Mouse (Mus musculus) brain, adult 2 months (tissue): ENCODE data around the gene Kcnk3.

ENCODE experiments used
- DNase-seq: peaks from one replicate; pipeline ENCODE4 v3.0.0; 2011; ENCODE audit warnings: low read depth, low spot score

Kcnk3 gene

GRCm38 (mm10) chr5:30638041-30638440 is 50.1 kb downstream of the Kcnk3 start:
- peak; percentile 86 for DNase-seq

GRCm38 (mm10) chr5:30643477-30644179 is 55.7 kb downstream of the Kcnk3 start:
- DNase-seq, result peak; percentile 91

- no peak for DNase-seq
Measured at GRCm38 (mm10) chr5:30646036-30646435, 58.1 kb downstream of the Kcnk3 start.

- peak; percentile 33 for DNase-seq
Measured at GRCm38 (mm10) chr5:30647396-30647795, 59.4 kb downstream of the Kcnk3 start.

GRCm38 (mm10) chr5:30647815-30648560 is 60.0 kb downstream of the Kcnk3 start, which contains the start of gene Slc35f6:
Gene Slc35f6 (plus strand): TSS chr5:30647933.
- DNase-seq, result peak; percentile 92

- no peak for DNase-seq
Measured at GRCm38 (mm10) chr5:30649558-30649957, 61.6 kb downstream of the Kcnk3 start.

- peak; percentile 47 for DNase-seq
Measured at GRCm38 (mm10) chr5:30650756-30651155, 62.8 kb downstream of the Kcnk3 start.

GRCm38 (mm10) chr5:30651554-30651953 is 63.6 kb downstream of the Kcnk3 start:
- DNase-seq, result no peak

- no peak for DNase-seq
Measured at GRCm38 (mm10) chr5:30653246-30653645, 65.3 kb downstream of the Kcnk3 start.

GRCm38 (mm10) chr5:30655042-30655441 is 67.1 kb downstream of the Kcnk3 start:
- no peak for DNase-seq

GRCm38 (mm10) chr5:30655526-30656195 is 67.7 kb downstream of the Kcnk3 start:
- DNase-seq, result peak; percentile 54

- no peak for DNase-seq
Measured at GRCm38 (mm10) chr5:30659042-30659441, 71.1 kb downstream of the Kcnk3 start.

- DNase-seq, result no peak
Measured at GRCm38 (mm10) chr5:30660278-30660677, 72.3 kb downstream of the Kcnk3 start.

GRCm38 (mm10) chr5:30660813-30661212 is 72.8 kb downstream of the Kcnk3 start:
- DNase-seq, result no peak

GRCm38 (mm10) chr5:30665360-30665759 is 77.4 kb downstream of the Kcnk3 start:
- DNase-seq, result no peak

GRCm38 (mm10) chr5:30665968-30666367 is 78.0 kb downstream of the Kcnk3 start:
- peak; percentile 78 for DNase-seq

- DNase-seq, result peak; percentile 98
Measured at GRCm38 (mm10) chr5:30666391-30667195, 78.6 kb downstream of the Kcnk3 start, which contains the start of gene Cenpa. Gene Cenpa (plus strand): TSS chr5:30666777.

GRCm38 (mm10) chr5:30667215-30667614 is 79.2 kb downstream of the Kcnk3 start:
- DNase-seq, result no peak

GRCm38 (mm10) chr5:30667686-30668085 is 79.7 kb downstream of the Kcnk3 start:
- no peak for DNase-seq

GRCm38 (mm10) chr5:30668637-30669495 is 80.9 kb downstream of the Kcnk3 start:
- no peak for DNase-seq

GRCm38 (mm10) chr5:30669496-30669830 is 81.5 kb downstream of the Kcnk3 start:
- DNase-seq, result no peak
